Mouse (Mus musculus) adrenal gland, postnatal 10 days (tissue): ENCODE results near the gene Mroh2a. TPM values are rescaled to one million over a fixed set of nuclear protein-coding genes. Genes with fewer than 3 reads are reported as not detected.

Experiments used
- DNase-seq: peaks from one replicate; pipeline ENCODE4 v3.0.0; 2021; ENCODE audit warnings: mixed read lengths
- total RNA-seq, 2 experiments: library from RNA; stranded (reverse); gene quantifications; 2 replicates each; pipeline ENCODE4 v1.2.3; 2021

The Mroh2a gene
- total RNA-seq, 2 experiments from 2014 or later = 0.67 to 1.3 TPM

DNA sequence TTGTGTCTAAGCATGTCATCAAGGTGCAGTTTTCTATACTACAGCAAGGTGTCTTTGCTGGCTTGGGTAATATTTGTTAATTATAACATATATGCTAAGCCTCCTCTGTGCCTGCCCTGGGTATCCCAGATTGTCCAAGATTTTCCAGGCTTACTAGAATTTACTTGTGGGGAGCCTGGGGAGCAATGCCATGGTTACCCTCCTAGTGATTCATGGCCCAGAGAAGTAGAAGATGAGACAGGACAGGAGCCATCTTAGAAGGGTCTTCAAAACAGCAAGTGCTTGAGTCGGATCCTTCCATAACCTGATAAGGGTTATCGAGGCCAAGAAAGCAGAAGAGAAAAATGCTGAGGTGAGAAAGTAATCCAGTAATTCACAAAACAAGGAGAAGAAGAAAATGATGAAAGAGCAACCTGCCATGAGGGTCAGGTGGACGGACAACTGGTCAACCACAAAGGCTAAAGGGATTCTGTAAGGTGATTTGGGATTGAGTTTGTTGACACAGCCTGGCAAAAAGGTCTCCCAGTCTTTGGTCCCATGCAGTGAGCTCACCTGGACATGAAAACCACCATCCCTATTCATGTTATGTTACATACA is 64.7 kb downstream of the Mroh2a start:
- no peak for DNase-seq

DNA sequence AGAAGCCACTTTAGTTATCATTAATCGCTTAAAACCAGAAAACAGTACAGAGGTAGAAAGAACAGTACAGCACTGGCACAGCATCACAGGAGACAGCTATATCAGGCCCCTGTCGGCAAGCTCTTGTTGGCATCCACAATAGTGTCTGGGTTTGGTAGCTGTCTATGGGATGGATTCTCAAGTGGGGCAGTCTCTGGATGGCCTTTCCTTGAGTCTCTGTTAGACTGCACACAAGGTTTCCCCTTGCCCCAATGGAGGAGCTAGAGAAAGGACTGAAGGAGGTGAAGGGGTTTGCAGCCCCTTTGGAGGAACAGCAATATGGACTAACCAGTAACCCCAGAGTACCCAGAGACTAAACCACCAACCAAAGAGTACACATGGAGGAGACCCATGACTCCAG is 65.3 kb downstream of the Mroh2a start:
- no peak for DNase-seq

DNA sequence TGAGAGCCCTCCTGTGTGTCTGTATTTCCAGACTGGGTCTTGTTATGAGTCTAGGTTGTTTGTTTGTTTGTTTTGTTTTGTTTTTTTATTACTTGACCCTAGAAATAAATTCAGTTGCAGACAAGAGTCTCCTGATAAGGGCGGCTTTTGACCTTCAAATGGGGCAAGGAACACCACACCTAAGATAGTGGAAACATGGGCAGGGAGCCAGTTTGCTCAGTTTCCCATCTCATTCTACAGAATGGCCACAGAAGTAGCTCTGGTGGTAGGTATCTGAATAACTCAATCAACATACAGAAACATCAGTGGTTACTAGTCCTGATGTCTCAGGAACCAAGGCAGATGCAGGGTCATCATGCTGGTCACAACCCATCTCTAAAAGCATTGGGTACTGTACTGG is 67.9 kb downstream of the Mroh2a start:
- DNase-seq = no peak

DNA sequence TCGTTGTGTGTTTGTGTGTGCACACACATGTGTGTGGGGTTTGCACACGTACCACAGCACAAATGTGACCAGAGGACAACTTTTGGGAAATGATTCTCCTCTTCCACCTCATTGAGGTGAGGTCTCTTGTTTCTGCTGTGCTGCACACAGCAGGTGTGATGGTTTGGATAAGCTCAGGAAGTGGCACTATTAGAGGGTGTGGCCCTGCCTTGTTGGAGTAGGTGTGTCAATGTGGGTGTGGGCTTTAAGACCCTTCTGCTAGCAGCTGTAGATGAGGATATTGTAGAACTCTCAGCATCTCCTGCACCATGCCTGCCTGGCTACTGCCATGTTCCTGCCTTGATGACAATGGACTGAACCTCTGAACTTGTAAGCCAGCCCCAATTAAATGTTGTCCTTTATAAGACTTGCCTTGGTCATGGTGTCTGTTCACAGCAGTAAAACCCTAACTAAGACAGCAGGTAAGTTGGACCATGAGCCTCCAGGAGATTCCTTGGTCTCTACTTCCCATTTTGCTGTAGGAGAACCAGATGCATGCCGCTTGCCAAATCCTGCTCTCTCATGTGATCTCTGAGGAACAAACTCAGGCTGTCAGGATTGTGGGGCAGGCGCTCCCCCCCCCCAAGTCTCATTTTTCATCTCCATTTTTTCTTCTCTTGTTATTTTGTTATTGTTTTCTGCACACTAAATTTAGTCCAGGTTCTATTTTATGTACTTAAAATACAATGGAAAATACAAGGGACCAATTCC is 69.6 kb downstream of the Mroh2a start:
- DNase-seq = no peak

DNA sequence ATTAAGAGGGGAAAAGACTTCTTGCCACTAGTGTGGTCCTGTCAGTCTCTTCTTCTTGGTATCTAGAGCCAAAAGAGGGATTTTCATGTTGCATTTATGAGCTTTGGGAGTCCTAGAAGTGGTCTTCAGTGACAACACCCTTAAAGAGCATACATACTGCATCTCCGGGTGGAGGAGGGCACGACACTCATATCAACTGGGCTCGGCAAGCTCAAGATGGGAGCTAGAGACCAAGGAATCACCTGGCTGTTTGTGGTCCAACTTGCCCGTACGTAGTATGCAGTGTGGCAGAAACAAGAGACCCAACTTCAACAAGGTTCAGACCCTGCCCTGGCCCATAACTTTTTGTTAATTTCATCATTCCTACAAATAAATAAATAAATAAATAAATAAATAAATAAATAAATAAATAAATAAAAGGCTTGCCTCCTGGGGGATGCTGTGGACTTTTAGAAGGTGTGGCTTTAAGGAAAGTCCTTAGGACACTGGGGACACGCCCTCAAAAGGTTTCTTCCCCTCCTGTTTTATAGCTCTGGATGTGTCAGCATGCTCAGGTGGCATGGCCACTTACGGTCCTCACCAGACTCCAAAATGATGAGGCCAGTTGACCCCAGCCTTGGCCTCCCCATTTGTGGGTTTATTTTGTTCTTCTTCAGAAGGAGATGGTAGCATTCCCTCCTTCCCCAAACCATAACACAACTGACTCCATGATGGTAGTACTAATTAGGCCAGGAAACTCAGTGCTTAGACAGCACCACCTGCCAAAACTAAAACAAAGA is 70.9 kb downstream of the Mroh2a start:
- no peak for DNase-seq

DNA sequence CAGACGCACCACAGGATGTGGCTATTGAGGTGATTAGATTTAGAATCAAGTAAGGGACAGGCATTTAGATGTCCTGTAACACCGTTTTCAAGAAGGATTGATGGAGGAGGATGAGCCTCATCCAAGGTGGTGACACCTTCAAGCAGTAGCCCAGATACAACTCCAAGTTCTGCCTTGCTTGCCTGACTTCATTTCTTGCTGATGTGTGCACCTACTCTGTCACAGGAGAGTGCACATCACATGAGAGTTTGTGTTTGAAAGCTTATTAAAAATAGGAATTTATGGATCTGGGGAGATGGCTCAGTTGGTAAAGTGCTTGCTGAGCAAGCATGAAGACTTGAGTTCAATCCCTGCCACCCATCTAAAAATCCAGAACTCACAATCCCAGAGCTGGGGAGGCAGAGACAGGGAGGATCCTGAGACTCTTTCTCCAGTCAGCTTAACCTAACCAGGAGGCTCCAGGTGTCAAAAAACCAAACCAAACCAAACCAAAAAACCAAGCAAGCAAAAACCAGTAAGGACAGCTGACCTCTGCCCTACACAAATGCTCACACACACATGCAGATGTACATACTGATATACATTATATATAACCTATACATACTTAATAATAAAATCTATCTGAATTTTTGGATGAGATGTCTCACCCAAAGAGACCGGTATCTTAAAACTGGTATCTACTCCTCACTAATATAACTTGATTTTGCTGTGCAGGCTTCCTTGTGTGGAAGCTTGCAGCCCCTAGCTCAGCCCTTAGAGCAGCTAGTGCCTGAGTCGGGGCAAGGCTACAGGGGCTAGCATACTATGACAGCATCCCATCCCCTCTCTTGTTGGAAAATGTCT is 72.1 kb downstream of the Mroh2a start:
- no peak for DNase-seq

DNA sequence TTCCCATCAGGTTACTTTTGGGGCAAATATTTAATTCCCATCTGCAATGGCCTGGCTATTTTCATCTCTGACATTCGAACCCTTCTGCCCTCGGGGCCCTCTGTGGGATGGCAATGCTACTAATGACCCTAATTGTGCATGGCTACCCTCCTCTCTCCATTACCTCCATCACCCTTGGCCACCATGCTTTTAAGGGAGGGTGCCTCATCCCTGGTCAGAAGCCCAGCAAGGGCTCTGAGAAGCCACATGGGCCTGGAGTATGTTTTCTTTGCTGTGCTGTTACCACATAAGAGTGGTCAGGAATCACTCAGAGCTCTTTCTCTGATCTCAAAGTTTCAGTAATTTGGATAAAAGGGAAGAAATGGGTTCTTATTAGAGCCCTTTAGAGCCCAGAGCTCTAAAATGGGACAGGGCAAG is 72.8 kb downstream of the Mroh2a start:
- no peak for DNase-seq

DNA sequence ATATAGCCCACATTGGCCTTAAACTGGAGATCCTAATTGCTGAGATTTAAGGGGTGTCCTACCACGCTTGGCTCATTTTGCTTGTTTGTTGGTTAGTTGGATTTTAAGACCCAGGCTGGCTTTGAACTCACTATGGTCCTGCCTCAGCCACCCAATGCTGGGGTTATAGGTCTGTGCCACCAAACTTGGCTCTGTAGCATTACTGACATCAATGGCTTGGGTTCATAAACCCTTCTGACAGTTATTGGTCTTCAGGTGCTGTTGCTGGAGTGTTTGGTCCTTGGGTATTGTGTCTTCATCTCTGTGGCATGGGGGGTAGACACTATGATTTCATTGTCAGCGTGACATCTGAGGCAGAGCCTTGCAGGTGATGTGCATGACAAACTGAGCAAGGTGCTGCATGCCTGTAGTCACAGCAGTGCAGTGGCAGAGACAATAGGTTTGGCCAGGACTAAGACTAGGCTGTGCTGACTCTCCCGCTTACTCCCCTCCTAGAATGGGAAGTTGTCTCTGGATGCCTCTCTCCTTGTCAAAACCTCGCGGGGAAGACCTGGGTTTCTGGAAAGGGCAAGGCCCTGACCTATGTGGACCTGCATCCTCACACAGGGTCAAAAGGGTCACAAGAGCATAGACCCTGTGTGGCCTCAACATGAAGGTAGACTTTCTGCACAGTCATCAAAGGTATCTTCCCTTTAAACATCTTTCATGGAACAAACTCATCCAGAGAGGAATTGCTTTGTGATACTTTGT is 73.7 kb downstream of the Mroh2a start:
- no peak for DNase-seq

DNA sequence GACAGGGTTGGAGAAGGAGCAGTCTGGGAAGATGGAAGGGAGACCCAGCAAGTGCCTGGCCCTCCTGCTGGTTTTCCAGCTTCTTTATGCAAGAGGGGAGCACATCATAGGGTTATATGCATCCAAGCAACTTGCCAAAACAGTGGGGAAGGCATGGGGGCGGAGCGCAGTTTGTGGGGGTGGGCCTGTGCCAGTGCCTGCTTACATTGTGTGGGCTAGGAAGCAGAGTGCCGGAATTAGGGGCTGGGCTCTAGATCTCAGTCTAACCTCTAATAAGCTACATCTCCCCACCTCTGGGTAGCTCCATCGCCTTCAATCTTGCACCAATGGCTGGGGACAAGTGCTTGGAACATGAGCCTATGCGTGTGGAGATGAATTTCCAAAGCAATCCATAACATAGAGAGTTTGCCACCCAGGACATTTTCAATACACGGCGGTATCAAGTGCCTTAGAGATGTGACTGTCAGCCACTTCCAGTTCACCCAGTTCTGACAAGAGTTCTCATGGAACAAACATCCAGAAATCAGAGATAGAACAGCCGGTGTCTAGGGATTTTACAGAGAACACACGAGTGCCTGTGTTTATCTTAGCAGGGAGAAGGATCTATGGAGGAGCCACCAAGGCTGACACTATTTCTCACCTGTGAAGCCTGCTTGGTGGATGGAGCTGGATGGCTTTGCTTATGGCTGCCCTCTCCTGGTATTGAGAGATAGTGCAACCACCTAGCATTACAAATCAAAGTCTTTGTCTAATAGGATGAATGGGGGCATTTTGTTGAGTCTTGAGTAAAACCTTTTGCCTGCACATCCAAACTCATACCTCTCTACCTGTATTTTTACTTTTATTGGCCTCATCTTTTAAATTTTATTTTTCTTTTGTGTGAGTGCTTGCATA is 74.6 kb downstream of the Mroh2a start:
- DNase-seq = no peak

DNA sequence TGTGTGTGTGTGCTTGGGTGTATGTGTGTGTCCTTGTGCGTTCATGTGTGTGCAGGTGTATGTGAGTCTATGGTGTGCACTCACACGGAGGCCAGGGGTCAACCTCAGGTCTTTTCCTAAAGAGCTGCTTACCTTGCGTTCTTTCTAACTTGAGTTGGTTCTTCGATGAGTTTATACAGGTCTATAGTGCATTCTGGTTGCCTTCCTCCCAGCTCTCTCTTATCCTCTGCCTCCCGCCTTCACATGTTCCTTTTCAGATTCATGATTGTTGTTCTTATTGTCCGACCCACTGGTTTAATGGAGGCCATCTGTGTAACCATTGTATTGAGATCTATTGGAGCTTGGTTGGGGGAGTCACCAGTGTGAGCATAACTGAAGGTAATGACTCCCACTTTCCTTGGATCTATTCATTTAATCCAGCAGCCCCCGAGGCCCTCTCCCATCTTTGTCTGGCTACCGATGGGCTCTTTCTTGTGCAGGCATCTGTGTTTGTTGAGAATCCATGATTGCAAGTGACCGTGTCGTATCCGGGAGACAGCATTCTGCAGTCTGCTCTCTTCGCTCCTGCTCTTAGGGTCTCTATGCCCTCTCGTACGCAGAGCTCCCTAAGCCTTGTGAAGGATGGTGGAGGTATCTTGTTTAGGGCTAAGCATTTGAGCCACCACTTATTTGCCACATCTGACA is 75.4 kb downstream of the Mroh2a start:
- DNase-seq = no peak

DNA sequence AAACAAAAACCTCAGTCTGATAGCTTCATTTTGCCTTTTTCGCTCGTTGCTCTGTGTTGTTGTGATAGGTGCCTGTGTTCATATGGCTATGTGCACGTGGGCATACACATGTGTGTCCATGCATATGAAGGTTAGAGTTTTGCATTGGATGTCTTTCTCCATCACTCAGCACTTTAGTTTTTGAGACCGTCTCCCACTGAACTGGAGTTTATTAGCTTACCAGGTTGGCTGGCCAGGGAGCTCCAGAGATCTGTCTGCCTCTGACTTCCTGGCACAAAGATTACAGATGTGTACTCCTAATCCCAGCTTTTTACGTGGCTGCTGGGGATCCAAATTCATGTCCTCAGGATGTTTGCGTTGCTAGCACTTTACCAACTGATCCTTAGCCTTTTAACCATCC is 77.0 kb downstream of the Mroh2a start:
- DNase-seq = no peak

DNA sequence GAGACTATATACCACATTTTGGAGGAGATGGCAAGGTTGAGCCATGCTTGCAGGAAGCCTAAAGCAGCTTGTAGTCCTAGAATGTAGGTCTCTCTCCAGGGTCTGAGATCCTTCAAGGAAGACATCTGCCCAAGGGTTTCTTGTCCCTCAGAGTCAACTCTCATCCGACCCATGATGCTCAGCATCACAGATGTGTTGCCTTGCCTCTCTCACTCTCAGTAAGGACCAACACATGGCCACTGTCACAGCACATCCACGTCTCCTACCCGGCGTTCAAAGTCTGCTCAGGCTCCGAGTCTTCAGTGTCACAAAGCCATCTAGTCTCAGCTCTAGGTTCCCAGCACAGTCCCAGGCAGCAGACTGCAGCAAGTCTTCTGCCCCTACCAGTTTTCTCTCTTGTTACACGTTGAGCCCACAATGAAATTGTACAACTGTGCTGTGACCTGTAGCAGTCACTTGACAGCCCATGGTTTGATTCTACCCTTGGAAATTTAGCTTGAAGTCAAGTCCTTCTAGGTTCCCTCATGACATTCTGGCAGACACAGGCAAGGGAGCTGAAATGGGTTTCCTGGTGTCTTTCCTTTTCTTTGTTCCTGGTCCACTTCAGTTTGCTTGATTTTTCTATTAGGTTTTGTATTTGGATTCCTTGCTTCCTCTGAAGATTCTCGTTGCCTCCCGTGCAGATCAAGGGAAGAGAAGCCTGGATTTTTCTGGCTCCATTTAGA is 77.6 kb downstream of the Mroh2a start:
- no peak for DNase-seq

DNA sequence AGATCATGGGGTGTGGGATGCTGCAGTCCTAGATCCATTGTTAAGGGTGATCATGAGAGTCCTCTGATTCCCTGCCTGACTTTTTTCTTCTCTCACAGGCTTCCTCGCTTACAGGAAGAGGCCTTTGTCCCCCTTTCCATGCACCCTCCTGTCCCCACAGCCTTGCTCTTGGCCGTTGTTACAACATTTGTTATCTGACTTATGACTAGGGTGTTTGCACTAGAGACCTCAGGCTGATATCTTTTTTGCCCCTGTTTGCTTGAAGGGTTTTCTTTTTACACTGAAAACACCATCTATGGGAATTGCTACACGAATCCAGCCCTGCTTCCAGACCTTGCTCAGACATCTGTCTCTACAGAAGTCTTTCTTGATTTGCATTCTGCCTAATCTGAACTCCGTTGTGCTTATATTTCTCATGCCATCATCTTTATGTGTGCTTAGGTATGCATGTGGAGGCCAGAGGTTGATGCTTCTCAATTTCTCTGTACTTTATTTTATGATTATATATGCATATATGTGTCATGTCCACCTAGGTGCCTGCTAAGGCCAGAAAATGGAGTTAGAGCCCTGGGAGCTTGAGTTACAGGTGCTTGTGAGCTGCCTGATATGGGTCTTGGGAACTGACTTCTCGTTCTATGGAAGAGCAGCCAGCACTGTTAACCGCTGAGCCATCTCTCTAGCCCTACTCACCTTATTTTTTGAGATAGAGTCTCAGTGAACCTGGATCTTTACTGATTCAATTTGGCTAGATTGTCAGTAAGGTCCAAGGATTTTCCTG is 78.4 kb downstream of the Mroh2a start:
- DNase-seq = no peak

DNA sequence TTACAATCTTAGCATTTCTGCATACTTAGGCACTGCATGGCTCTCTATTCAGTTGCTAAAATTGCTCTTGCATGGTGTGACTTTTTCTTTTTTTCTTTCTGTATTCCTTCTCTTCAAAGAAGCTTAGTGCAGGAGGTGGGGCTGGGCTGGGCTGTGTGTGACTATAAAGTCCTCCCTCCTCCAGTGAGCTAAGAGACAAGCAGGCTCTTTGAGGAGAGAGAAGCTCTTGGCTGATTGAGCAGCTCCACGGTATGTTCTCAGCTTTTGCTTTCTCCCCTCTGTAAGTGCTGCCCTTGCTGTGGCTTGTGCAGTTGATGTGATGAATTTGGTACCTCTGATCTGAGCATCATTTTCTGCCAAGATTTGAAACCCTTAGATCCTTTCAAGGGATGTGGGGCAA is 79.8 kb downstream of the Mroh2a start:
- no peak for DNase-seq

DNA sequence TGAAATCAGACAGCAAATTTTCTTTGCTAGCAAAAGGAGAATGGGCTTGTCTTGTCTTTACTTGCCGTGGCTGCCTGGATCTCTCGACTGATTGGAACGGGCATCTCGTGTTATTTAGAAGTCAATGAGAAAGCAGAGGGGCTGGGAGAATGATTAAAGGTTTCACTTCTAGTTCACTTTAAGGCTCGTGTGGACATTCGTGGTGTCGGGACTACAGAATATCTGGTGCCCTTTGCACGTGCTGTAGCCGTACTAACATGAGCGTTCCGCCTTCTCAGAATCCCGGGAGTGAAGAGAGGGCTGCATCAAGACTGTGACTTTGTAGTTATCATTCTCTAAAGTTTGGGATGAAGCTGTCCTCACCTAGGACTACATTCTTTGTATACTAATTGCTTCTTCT is 80.4 kb downstream of the Mroh2a start:
- no peak for DNase-seq

DNA sequence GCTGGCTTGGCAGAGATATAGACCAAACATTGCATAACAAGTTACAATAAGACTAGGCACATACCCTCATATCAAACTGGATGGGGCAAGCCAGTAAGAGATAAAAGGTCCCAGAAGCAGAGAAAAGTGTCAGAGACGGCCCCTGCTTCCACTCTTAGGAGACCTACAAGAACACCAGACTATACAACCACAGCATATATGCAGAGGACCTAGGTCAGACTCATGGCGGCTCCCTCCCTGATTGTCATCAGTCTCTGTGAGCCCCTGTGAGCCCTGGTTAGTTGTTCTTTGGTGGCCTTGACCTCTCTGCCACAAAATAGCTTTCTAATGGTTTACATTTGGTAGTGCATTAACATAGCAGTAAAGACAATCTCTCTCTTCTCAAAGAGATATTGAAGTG is 82.2 kb downstream of the Mroh2a start:
- no peak for DNase-seq

DNA sequence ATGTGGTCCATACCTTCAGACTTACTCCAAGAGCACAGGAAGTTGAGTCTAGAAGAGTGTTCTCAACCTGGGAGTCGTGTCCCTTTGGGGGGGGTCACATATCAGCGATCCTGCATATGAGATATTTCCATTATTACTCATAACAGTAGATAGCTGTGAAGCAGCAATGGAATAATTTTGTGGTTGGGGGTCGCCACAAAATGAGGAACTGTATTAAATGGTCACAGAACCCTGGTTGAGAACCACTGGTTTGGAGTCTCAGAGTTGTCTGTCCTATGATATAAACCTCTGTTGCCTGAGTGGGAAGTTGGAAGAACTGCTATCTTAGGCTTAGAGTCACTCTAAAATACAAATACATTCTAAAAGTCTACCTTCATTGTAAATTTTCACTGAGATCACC is 83.1 kb downstream of the Mroh2a start:
- no peak for DNase-seq

DNA sequence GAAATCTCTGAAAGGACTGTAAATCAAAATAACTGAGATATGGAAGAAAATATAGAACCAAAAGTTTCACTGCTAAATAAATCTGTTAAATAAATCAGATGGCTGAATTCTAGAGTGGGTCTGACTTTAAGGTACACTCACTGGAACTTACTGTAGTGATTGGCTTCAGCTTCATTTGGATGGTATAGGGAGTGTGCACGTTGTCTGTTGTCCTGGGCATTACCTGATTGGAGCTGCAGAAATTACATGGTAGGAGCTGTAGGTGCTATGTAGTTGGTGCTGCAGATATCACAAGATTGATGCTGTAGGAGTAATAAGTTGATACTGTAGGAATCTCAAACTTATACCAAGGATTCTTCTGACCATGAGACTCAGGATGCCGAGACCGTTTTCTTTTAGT is 83.6 kb downstream of the Mroh2a start:
- no peak for DNase-seq
